Mouse (Mus musculus) stomach, postnatal 0 days (tissue): Measurements from ENCODE around the gene Dab1.

Source experiments
- CTCF ChIP-seq: IDR thresholded peaks from 2 replicates; pipeline ENCODE4 v1.5.1; 2016; ENCODE audit warnings: antibody characterized with exemption, low read depth, mild to moderate bottlenecking, moderate library complexity
- EP300 ChIP-seq: optimal IDR thresholded peaks from 2 replicates; pipeline ENCODE3; 2016; ENCODE audit warnings: antibody characterized with exemption

DNA sequence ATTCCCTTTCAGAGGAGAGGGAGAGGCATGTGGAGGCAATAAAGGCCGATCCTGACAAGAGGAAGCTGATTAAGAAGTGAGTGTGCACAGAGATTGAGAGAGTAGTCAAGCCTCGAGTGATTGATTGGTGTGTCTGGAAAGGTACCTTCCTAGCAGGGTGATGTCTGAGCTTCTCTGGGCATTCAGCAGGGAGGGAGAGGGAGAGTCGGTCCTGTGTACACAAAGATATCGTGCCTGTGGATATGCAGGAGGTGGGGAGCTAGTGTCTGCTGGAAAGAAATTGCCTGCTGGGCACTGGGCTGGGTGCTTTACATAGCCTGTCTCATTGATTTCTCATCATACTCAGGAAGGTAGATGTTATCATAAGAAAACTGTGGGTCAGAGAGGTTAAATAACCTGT lies 420.4 kb downstream of the Dab1 start:
- TF ChIP-seq CTCF (no peak), EP300 (no peak)
